Mouse (Mus musculus): ENCODE data around the gene Afap1l2. TPM values are rescaled to one million over a fixed set of nuclear protein-coding genes. Genes with fewer than 3 reads are reported as not detected.

Gene Afap1l2
- 1 to 10 TPM; 1.8 to 2.4 TPM for total RNA-seq (2021)
- long read RNA-seq, experiment 1, partial matches to known transcripts = 0 of 1 reads
- long read RNA-seq, experiment 1, other reads (novel, unspliced or antisense) = 0 of 1 reads
- long read RNA-seq, experiment 2, partial matches to known transcripts = 0 of 1 reads
- long read RNA-seq, experiment 2, other reads (novel, unspliced or antisense) = 1 of 1 reads

- peak; percentile 72 to 80 for DNase-seq
These were observed at the start of gene Afap1l2 for GRCm38 (mm10) chr19:57007781-57008710. TSS of gene Afap1l2 (minus strand) at chr19:57008228.

- DNase-seq = no peak
These were observed 49.5 kb upstream of the Afap1l2 start for GRCm38 (mm10) chr19:57057568-57057967.

DNA sequence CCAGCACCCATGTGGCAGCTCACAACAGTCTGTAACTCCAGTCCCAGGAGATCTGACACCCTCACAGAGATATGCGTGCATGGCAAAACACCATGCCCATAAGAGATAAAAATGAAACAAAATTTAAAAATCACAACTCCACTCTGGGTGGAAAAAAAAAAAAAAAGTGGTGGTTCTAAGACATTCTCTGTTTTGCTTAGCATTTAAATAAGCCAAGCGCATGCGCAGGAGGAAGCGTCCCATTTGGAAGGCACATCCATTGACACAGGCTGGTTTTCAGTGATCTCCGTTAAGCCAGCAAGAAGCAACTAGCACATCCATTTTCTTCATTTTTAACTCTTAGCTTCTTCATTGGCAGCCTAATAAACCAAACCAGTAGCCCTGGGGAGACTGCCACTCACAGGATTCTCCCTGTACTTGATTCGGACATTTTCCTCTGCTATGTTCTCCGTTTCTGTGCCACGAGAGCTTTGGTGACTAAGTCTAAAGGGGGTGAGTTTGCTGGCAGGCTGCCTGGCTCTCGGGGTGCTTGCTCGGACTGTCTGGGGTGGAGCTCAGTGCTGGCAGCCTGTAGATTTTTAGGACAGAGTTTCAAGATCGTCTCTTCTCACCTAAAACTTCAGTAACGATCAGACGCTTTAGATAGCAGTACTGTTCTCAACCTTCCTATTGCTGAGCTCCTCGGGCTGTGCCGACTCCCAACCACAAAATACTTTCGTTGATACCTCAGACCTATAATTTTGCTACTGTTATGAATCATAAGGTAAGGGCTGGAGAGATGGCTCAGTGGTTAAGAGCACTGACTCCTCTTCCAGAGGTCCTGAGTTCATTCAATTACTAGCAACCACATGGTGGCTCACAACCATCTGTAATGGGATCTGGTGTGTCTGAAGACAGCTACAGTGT, 47.4 kb upstream of the Afap1l2 start:
- DNase-seq = no peak

DNA sequence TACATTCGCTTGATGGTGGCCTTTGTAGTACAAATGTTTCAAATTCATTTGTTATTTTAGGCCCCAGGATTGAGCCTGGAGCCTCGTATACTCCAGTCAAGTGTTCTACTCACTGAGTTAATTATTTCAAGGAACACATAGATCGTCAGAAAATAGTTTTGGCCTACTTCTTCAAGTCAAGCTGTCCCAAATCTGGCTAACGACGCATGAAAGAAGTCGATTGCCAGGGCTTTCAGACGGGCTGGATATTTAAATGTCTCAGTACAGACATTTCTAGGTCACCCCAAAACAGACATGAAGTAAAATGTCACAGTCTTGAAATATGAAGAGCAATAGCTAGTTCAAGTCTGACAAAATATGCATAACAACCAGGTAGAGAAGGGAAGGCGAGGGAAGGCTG, 44.9 kb upstream of the Afap1l2 start:
- no peak for DNase-seq

GRCm38 (mm10) chr19:57052016-57052415, 44.0 kb upstream of the Afap1l2 start:
- DNase-seq = no peak

GRCm38 (mm10) chr19:57049592-57050090, 41.6 kb upstream of the Afap1l2 start:
- DNase-seq = no peak

GRCm38 (mm10) chr19:57047671-57048320, 39.8 kb upstream of the Afap1l2 start:
- peak in 1 of 2 experiments; percentile 49 for DNase-seq

DNA sequence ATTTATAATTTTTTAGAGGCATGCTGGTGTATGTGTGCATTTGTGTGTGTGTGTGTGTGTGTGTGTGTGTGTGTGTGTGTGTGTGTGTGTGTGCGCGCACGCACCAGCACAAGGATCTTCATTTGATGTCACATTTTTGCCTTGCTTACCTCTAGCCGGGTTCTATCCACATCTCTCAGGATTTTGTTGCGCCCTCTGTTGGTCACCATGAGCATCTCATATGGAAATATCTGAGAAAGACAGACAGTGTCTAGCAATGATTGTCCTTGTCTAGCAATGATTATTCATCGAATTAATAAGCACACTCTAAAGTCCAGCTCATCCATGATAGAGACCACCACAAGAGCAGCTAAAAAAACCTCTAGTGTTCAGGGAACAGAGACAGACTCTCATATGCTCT, 31.2 kb upstream of the Afap1l2 start:
- no peak for DNase-seq

DNA sequence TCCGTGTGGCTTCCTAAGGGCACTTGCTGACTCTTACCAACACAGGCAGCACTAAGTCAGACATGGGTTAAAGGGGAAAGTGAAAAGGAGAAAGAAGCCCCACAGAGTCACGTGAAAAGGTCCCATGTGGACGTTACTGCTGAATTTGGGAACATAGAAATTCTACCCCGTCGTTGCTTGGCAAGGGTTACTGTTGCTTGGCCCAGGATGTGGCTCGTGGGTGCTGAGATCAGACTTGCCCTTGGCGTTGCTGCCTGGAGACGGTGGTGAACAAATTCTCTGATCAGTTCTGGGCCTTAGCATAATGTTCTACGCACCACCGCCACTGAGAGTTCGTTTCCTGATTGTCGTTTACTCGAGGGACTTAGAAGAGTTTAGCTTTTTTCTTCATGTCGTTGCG, 28.8 kb upstream of the Afap1l2 start:
- DNase-seq = no peak

GRCm38 (mm10) chr19:57031582-57031981, 23.6 kb upstream of the Afap1l2 start:
- DNase-seq = peak; percentile 69 to 75

GRCm38 (mm10) chr19:57029461-57029860, 21.4 kb upstream of the Afap1l2 start:
- DNase-seq = no peak

- peak; percentile 57 to 75 for DNase-seq
These were observed 20.5 kb upstream of the Afap1l2 start for GRCm38 (mm10) chr19:57028327-57029179.

DNA sequence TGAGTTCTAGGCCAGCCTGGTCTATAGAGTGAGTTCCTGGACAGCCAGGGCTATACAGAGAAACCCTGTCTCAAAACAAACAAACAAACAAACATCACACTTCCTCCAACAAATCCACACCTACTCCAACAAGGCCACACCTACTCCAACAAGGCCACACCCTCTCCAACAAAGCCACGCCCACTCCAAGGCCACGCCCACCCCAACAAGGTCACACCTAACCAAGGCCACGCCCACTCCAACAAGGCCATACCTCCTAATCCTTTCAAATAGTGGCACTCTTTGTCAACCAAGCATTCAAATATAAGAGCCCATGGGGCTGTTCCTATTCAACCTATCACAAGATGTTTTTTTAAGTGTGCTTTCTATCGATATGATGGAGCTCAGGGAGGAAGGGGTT, 18.5 kb upstream of the Afap1l2 start:
- no peak for DNase-seq

GRCm38 (mm10) chr19:57017785-57018179, 9.8 kb upstream of the Afap1l2 start:
- DNase-seq = no peak

- peak in 1 of 2 experiments; percentile 61 for DNase-seq
These were observed 9.2 kb upstream of the Afap1l2 start for GRCm38 (mm10) chr19:57016995-57017784.

DNA sequence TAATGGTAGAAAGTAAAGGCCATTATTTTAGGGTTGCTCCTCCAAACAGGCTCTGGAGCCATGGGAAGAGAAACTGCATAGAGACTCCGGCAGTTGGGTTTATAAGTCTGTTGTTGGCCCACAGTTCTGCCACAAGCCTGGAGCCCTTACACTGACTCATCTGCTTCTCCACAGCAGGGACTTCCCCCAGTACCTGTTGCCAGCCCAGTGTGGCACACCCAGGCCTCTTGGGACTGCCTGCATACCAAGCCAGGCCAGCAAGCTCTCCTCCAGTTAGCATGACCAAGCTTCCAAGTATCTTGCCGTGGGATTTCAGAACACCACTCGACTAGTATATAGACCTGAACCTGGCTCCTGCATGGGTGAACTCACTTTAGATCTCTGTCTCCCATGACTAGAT, 6.8 kb upstream of the Afap1l2 start:
- DNase-seq = no peak

GRCm38 (mm10) chr19:57013271-57013677, 5.2 kb upstream of the Afap1l2 start:
- DNase-seq = no peak

GRCm38 (mm10) chr19:57012068-57012467, 4.0 kb upstream of the Afap1l2 start:
- DNase-seq = no peak

DNA sequence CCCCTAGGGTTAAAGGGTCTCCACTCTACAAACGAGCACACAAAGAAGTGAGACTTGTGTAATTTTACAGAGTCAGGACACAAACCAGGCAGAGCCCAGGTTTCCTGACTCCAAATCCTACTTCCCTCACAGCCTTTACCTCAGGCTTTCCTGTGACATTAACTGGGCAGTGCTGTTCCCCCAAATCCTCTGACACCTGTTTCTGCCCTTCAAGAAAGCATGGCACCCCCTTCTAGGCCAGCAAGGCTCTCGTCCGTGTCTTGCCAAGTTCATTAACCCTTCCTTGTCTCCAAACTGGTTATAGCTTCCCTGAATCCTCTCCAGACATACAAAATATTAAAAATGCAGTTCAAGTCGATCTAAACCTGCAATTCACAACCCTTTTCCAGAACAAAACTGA, 2.0 kb upstream of the Afap1l2 start:
- DNase-seq = no peak

- no peak for DNase-seq
These were observed 1.6 kb upstream of the Afap1l2 start for GRCm38 (mm10) chr19:57009653-57010052.
